Mouse (Mus musculus): ENCODE measurements around the gene H13. TPM values are rescaled to one million over a fixed set of nuclear protein-coding genes. Genes with fewer than 3 reads are reported as not detected.

H13 gene
- total RNA-seq, 2 experiments from 2014 or later: 75.0 to 76.0 TPM

- peak; percentile 84 to 95 for DNase-seq (ENCODE audit: low spot score in 2 of 2)
These were observed 27.4 kb downstream of the H13 start for GRCm38 (mm10) chr2:152696476-152697164.

- DNase-seq (ENCODE audit: low spot score in 2 of 2): no peak
These were observed 30.9 kb downstream of the H13 start for GRCm38 (mm10) chr2:152700138-152700537.

DNA sequence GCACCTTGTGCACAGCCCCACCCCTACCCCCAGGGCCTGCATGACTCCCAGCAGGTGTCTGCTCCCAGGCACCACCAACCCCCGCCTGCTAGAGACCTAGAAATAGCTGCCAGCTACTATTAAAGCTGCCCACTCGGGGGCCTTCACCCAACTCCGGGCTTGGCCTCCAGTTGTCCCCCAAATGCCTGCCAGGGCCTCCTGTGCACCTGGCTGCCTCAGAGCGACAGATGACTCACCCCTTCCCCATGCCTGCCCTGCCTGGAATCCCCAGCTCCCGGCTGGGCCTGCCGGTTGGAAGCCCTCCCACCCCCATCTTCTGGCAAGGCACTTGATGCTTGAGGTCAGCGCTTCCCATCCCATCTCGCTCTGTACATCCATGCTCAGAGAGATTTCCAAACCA, 31.5 kb downstream of the H13 start:
- no peak for DNase-seq (ENCODE audit: low spot score in 2 of 2)

GRCm38 (mm10) chr2:152703596-152704255, 34.5 kb downstream of the H13 start:
- DNase-seq (ENCODE audit: low spot score in 2 of 2): no peak

DNA sequence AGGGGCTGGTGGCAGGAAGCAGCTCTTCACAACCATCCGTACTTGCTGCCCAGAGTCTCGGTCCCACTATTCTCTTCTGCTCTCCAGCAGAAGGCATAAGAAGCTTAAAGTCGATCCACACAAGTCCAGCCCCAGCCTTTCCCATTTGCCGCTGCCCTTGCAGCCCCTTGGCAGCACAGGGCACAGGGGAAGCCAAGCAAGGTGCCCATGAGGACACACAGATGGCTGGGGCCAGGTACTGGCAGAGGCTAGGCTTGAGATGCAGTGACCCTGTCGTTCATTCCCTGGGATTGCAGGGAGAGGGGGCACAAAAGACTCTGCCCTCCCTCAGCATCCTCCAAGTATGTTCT, 35.0 kb downstream of the H13 start:
- DNase-seq (ENCODE audit: low spot score in 2 of 2): no peak

DNA sequence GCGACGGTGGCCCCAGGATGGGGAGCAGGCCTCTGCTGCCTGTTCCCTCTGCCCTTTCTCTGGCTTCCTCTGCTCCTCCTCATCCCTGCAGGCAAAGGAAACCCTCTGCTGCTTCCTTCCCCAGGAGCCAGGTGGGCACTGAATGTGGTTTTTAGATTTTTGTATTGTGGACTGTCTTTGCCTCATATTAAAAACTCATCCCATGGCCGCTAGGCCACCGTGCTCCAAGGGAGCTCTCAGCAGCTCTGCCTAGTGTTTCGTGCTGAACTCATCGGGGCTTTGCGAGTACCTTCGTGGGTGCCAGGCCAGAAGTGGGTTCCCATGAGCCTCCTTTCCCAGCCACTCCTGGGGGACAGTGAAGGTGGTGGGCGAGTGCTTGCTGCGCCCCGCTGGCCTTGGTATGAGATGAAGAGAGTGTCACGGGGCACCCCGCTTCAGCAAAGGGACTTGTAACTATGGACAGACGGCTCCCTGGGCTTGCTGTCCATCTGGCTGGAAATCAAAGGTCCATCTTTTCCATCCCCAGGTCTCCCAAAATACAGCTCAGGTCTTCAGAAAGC, 35.6 kb downstream of the H13 start:
- no peak for DNase-seq (ENCODE audit: low spot score in 2 of 2)

DNA sequence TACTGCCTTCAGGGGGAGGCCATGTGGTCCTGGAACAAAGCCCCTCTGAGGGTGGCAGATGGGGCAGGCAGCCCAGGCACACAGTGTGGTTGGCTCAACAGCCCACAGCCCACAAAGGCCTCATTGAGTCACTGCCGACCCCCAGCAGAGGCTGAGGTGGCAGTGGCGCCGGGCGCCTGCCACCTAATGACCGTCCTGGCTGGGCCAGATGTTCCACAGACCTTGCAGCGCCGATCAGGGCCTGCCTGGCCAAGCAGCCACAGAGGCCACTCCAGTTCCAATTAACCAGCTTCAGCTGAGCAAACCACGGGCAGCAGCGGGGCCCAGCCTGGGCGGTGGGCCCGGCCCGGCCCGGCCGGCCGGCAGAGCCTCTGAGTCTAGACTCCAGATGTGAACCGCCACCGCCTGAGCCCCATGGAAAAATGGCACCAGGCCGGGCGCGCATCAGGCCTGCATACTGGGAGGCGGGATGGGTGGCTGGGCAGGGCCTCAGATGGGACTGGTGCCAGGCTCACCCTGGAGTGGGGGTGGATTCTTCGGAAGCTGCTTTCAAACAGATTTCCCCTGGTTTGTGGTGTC, 36.8 kb downstream of the H13 start:
- peak; percentile 56 to 68 for DNase-seq (ENCODE audit: low spot score in 2 of 2)

GRCm38 (mm10) chr2:152707186-152707585, 37.9 kb downstream of the H13 start:
- DNase-seq (ENCODE audit: low spot score in 2 of 2): no peak

DNA sequence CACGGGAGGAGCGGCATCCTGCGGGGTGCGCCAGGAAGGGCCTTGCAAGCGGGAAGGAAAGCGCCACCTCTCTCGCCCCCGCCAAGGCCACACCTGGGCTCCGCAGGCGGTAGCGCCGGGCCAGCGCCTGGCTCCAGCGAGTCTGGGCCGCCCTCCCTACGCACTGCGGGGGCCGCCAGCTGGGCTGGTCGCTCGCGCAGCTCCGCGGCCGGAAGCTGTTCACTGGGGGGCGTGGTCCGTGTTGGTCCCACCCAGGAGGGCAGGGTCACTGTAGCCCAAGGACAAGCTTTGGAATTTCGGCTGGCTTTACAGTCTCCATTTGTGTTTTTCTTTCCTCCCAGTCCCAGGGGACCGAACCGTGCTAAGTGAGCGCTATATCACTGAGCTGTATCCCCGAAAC, 38.4 kb downstream of the H13 start:
- DNase-seq (ENCODE audit: low spot score in 2 of 2): peak; percentile 29 to 66

GRCm38 (mm10) chr2:152709066-152709465, 39.8 kb downstream of the H13 start:
- DNase-seq (ENCODE audit: low spot score in 2 of 2): no peak

GRCm38 (mm10) chr2:152716241-152716772, 47.0 kb downstream of the H13 start:
- no peak for DNase-seq (ENCODE audit: low spot score in 2 of 2)

DNA sequence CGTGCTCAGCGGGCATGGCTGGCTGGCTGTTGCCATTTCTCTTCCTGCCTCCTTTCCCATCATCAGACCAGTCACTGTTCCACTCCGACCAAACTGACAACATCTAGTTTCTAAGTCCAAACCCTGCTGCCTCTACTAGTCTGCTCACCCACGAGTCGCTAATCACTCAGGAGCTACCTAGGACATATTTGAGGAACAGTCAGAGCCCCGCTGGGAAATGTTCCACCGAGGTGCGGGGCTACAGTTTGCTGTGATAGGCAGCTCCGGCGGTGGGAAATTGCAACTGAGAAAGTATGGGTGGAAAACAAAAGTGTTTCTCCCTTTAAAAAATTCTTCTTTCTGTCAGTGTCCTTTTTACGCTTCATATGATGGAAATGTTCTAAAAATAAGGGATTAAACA, 48.4 kb downstream of the H13 start:
- no peak for DNase-seq (ENCODE audit: low spot score in 2 of 2)

DNA sequence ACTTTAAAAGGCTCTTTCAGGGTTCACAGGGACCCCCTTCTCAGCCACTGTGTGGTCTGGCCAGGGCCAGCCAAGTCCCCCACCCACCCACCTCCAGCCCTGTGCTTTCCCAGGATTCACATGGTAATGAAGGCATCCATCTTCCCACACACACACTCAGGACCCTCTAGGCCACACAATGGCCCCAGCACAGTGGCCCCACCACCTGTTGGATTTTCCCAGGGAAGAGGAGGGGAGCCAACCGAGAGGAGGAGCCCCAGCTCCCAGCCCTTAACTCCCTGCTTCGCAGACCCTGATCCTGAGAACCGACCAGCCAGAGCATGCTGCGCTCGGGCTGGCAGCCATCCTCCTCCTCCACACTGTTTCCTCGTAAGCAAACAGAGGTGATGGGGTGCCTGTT, 48.8 kb downstream of the H13 start:
- no peak for DNase-seq (ENCODE audit: low spot score in 2 of 2)

DNA sequence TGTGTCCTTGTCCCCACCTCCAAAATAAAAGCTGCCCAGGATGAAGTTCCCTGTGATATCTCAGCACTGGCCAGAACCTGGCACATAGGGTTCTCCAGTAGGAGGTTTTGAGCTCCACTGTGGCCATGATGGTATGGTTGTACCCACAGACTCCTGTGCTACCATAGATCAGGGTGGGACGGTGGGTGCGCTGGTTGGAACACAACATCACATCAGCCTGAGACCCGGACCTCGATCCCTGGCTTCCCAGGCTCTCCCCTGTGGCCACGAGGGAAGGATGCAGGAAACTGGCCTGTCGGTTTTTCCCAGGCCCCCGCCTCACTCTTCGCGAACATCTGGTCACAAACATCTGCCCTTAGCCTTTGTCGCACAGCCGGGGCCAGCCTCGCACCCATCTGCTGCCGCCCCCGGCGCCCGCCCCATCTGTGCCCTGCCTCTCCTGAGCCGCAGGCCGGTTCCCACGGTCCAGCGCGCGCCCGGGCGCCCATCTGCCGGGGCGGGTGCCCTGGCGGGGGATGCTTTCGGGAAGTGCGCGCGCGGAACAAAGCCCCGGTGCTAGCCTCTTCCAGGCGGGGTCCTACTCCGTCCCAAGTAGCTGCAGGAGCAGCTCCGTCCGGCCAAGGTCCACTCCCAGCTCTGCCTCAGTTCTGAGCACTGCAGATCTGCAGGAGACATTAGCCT, 54.5 kb downstream of the H13 start:
- DNase-seq (ENCODE audit: low spot score in 2 of 2): no peak

GRCm38 (mm10) chr2:152724332-152724723, 55.1 kb downstream of the H13 start:
- DNase-seq (ENCODE audit: low spot score in 2 of 2): no peak

DNA sequence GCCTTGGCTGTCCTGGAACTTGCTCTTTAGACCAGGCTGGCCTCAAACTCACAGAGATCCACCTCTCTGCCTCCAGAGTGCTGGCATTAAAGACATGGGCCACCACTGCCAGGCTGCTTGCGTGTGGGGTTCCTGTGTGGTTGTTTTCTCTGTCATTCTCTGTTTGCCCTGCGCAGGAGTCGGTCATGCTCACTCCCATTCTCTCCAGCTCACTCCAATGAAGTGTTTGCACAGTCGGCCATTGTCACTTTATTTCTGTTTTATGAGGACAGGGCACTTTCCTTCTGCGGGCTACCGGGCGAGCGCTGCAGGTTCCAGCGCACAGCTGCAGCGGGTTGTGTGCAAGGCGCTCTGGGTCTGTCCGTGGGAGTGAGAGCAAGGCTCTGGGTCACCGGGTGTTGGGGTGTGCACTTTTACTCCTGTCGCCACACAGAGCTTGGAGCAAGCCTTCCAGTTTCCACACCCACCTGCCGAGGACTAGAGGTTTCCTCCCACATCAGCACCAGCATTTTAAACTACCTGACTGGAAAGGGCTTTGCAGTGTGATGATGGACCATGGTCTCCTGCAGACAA, 56.0 kb downstream of the H13 start:
- no peak for DNase-seq (ENCODE audit: low spot score in 2 of 2)

DNA sequence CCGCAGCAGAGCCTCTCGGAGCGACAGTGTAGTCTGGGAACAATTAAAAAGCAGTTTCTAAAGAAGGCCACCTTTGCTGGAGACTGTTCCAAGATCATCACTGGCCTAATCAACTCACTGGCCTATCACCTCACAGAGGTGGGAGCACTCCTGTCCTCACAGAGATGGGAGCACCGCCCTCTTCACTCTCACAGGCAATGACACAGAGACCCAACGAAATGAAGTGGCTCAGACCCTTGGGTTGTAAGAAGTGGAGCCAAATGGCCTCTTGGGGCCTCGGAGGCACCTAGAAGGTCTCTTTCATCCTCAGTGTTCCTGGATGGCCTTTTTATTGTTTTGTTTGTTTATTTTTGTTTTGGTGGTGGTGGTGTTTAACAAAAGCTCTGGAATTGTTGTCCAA, 57.0 kb downstream of the H13 start:
- DNase-seq (ENCODE audit: low spot score in 2 of 2): no peak

- no peak for DNase-seq (ENCODE audit: low spot score in 2 of 2)
These were observed 57.6 kb downstream of the H13 start for GRCm38 (mm10) chr2:152726751-152727335.

- no peak for DNase-seq (ENCODE audit: low spot score in 2 of 2)
These were observed 58.7 kb downstream of the H13 start for GRCm38 (mm10) chr2:152727795-152728510.

DNA sequence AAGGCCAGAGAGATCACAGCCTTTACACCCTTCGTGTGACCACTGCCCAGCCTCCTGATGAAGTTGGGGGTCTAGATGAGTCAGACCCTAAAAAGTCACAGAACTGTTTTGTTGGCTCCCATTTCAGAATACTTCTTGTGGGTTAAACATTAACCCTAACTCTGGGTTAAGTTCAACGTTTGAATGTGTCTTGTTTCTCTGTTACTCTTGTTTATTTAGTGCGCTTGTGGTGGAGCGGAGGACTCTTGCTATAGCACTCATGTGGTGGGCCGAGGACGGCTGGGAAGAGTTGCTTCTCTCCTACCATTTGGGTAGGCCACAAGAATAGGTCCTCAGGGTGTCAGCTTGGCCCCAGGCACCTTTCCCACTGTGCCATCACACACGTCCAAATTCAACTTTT, 59.3 kb downstream of the H13 start:
- no peak for DNase-seq (ENCODE audit: low spot score in 2 of 2)

Measured in layer of hippocampus, adult 18-20 months (tissue).